In genomic region chr4:115855100-115855499, GRCm38 (mm10) we compare ENCODE assay signal across 15 mouse cellular contexts. TPM values are rescaled to one million over a fixed set of nuclear protein-coding genes. Genes with fewer than 3 reads are reported as not detected.
DNase-seq lines count a peak whose midpoint lies in the region; ATAC-seq lines count a peak whose summit lies in the region.
"Had no signal": no experiment of that assay in that cellular context is flagged by ENCODE, and none has a peak within 500 bp of the region (broad histone marks: within the 10 kb centered on the region; RNA-seq: fewer than 3 reads in every experiment).

No protein-coding gene starts in this region.

- no peak for ATAC-seq in hindbrain, embryonic 11.5 days (ENCODE audit: low FRiP score)
- peak; percentile 46 for ATAC-seq in common myeloid progenitor, adult 5-6 weeks (replicated peaks; ENCODE audit: low read depth, poor library complexity, severe bottlenecking)
- ATAC-seq in limb, embryonic 12.5 days (ENCODE audit: insufficient number of reproducible peaks, insufficient read depth, low FRiP score, low TSS enrichment, low read depth), result peak; percentile 55; the same call in 1 of the 2 replicates
- ATAC-seq in midbrain, embryonic 13.5 days, result no peak
- ATAC-seq in granulocyte monocyte progenitor cell, adult 5-6 weeks (replicated peaks; ENCODE audit: poor library complexity, severe bottlenecking), result no peak
- ATAC-seq: intestine, postnatal 0 days had no signal

- H3K36me3 ChIP-seq in hindbrain, embryonic 10.5 days, result peaks cover 63% of the 10 kb centered on the region
- 0 out of 2 replicates have a peak, but pooled peaks cover 2% of the 10 kb centered on the region for H3K36me3 ChIP-seq in hindbrain, embryonic 11.5 days (ENCODE audit: control insufficient read depth, insufficient read depth, low read length)
- H3K36me3 ChIP-seq in limb, embryonic 12.5 days, result peaks cover 60% of the 10 kb centered on the region
- H3K36me3 ChIP-seq in midbrain, embryonic 13.5 days, result peaks cover 35% of the 10 kb centered on the region

- peaks cover 21% of the 10 kb centered on the region for H3K4me1 ChIP-seq in hindbrain, embryonic 10.5 days (replicated peaks)
- peaks cover 2% of the 10 kb centered on the region; the same call in 1 of the 2 replicates for H3K4me1 ChIP-seq in hindbrain, embryonic 11.5 days (replicated peaks; ENCODE audit: control insufficient read depth, insufficient read depth, low read length)
- peaks cover 37% of the 10 kb centered on the region for H3K4me1 ChIP-seq in limb, embryonic 12.5 days (replicated peaks)
- peaks cover 38% of the 10 kb centered on the region for H3K4me1 ChIP-seq in midbrain, embryonic 13.5 days (replicated peaks)

- no peak overlapping the region for H3K4me3 ChIP-seq in hindbrain, embryonic 10.5 days
- no peak overlapping the region for H3K4me3 ChIP-seq in hindbrain, embryonic 11.5 days (ENCODE audit: low read depth, low read length)
- no peak overlapping the region for H3K4me3 ChIP-seq in limb, embryonic 12.5 days (replicated peaks)
- no peak overlapping the region for H3K4me3 ChIP-seq in midbrain, embryonic 13.5 days (replicated peaks)
- H3K4me3 ChIP-seq: left cerebral cortex, adult 2 months had no signal

- no peaks in the 10 kb centered on the region for H3K9me3 ChIP-seq in hindbrain, embryonic 10.5 days
- H3K9me3 ChIP-seq in hindbrain, embryonic 11.5 days (ENCODE audit: control insufficient read depth, low read length), result no peaks in the 10 kb centered on the region
- H3K9me3 ChIP-seq in limb, embryonic 12.5 days, result no peaks in the 10 kb centered on the region
- no peaks in the 10 kb centered on the region for H3K9me3 ChIP-seq in midbrain, embryonic 13.5 days

- H3K27ac ChIP-seq in hindbrain, embryonic 10.5 days, result peak overlapping the region; percentile 50; the same call in 1 of the 2 replicates
- no peak overlapping the region for H3K27ac ChIP-seq in hindbrain, embryonic 11.5 days (ENCODE audit: low read depth, low read length)
- H3K27ac ChIP-seq in limb, embryonic 12.5 days, result peak overlapping the region; percentile 69
- peak overlapping the region; percentile 68; the same call in 1 of the 2 replicates for H3K27ac ChIP-seq in midbrain, embryonic 13.5 days
- H3K27ac ChIP-seq: left cerebral cortex, adult 2 months had no signal

- no peak overlapping the region for H3K4me2 ChIP-seq in hindbrain, embryonic 11.5 days (replicated peaks; ENCODE audit: low read depth, low read length)
- peak overlapping the region; percentile 31 for H3K4me2 ChIP-seq in limb, embryonic 12.5 days
- H3K4me2 ChIP-seq in midbrain, embryonic 13.5 days (replicated peaks), result no peak overlapping the region

- WGBS in hindbrain, embryonic 10.5 days, result 55% methylated on average over 6 of the region's 6 CpGs
- WGBS in hindbrain, embryonic 11.5 days, result 47% methylated on average over 6 of the region's 6 CpGs
- 19% methylated on average over 6 of the region's 6 CpGs for WGBS in limb, embryonic 12.5 days
- WGBS in midbrain, embryonic 13.5 days, result 48% methylated on average over 6 of the region's 6 CpGs

- no peak for DNase-seq in hindbrain, embryonic 10.5 days (ENCODE audit: low spot score)
- no peak for DNase-seq in hindbrain, embryonic 11.5 days (ENCODE audit: low spot score)
- DNase-seq in frontal cortex, postnatal 25 days (ENCODE audit: low spot score in 2 of 2), result no peak
- DNase-seq: gastrocnemius, postnatal 36 days; kidney, postnatal 25 days; thymus, postnatal 4 days had no signal

- H3K27me3 ChIP-seq in hindbrain, embryonic 10.5 days (ENCODE audit: insufficient read depth, poor library complexity, severe bottlenecking), result no peaks in the 10 kb centered on the region
- H3K27me3 ChIP-seq in hindbrain, embryonic 11.5 days (ENCODE audit: control insufficient read depth, insufficient read depth, low read length), result no peaks in the 10 kb centered on the region
- H3K27me3 ChIP-seq in limb, embryonic 12.5 days, result 0 out of 2 replicates have a peak, but pooled peaks cover 5% of the 10 kb centered on the region
- no peaks in the 10 kb centered on the region for H3K27me3 ChIP-seq in midbrain, embryonic 13.5 days

- no peak overlapping the region for H3K9ac ChIP-seq in hindbrain, embryonic 11.5 days (ENCODE audit: low read depth, low read length)
- no peak overlapping the region for H3K9ac ChIP-seq in limb, embryonic 12.5 days (replicated peaks)
- H3K9ac ChIP-seq in midbrain, embryonic 13.5 days (replicated peaks), result no peak overlapping the region

RNA-seq across cellular contexts. Expression of gene Mknk1, which starts 16.1 kb away (rescaled TPM):
- polyA plus RNA-seq in hindbrain, embryonic 10.5 days (2016; fragmentation: Nextera tagmentation; extraction: Ambion mirVana), result 26.0 and 30.7 TPM in 2 replicates
- polyA plus RNA-seq in hindbrain, embryonic 11.5 days (2014; fragmentation: Nextera tagmentation; extraction: Ambion mirVana), result 15.5 and 19.3 TPM in 2 replicates
- 31.7 and 68.4 TPM in 2 replicates for total RNA-seq in common myeloid progenitor, adult 5-6 weeks (2017)
- 33.6 and 38.0 TPM in 2 replicates for polyA plus RNA-seq in limb, embryonic 12.5 days (2016; fragmentation: Nextera tagmentation; extraction: Ambion mirVana)
- 23.3 and 25.7 TPM in 2 replicates for polyA plus RNA-seq in midbrain, embryonic 13.5 days (2015; fragmentation: Nextera tagmentation; extraction: Ambion mirVana)
- 30.0 and 48.8 TPM in 2 replicates for total RNA-seq in granulocyte monocyte progenitor cell, adult 5-6 weeks (2014; fragmentation: Nextera tagmentation)
- 30.2 and 39.0 TPM in 2 replicates for total RNA-seq in granulocyte monocyte progenitor cell, adult 5-6 weeks (2017)

RNA-seq across cellular contexts. Expression of gene Mob3c, which starts 27.2 kb away (rescaled TPM):
- 3.8 and 6.2 TPM in 2 replicates for polyA plus RNA-seq in hindbrain, embryonic 10.5 days (2016; fragmentation: Nextera tagmentation; extraction: Ambion mirVana)
- polyA plus RNA-seq in hindbrain, embryonic 11.5 days (2014; fragmentation: Nextera tagmentation; extraction: Ambion mirVana), result 3.3 and 4.6 TPM in 2 replicates
- 8.4 and 16.9 TPM in 2 replicates for total RNA-seq in common myeloid progenitor, adult 5-6 weeks (2017)
- polyA plus RNA-seq in limb, embryonic 12.5 days (2016; fragmentation: Nextera tagmentation; extraction: Ambion mirVana), result 8.4 and 8.8 TPM in 2 replicates
- 4.0 and 4.9 TPM in 2 replicates for polyA plus RNA-seq in midbrain, embryonic 13.5 days (2015; fragmentation: Nextera tagmentation; extraction: Ambion mirVana)
- 6.0 and 6.3 TPM in 2 replicates for total RNA-seq in granulocyte monocyte progenitor cell, adult 5-6 weeks (2014; fragmentation: Nextera tagmentation)
- total RNA-seq in granulocyte monocyte progenitor cell, adult 5-6 weeks (2017), result 2.6 and 6.2 TPM in 2 replicates

RNA-seq across cellular contexts. Expression of gene Kncn, which starts 29.1 kb away (rescaled TPM):
- not detected in 2 replicates for polyA plus RNA-seq in hindbrain, embryonic 10.5 days (2016; fragmentation: Nextera tagmentation; extraction: Ambion mirVana)
- not detected in 2 replicates for polyA plus RNA-seq in hindbrain, embryonic 11.5 days (2014; fragmentation: Nextera tagmentation; extraction: Ambion mirVana)
- total RNA-seq in common myeloid progenitor, adult 5-6 weeks (2017), result not detected in 2 replicates
- polyA plus RNA-seq in limb, embryonic 12.5 days (2016; fragmentation: Nextera tagmentation; extraction: Ambion mirVana), result not detected in 2 replicates
- polyA plus RNA-seq in midbrain, embryonic 13.5 days (2015; fragmentation: Nextera tagmentation; extraction: Ambion mirVana), result 0.24 TPM in 1 of 2 replicates, not detected in the other
- total RNA-seq in granulocyte monocyte progenitor cell, adult 5-6 weeks (2014; fragmentation: Nextera tagmentation), result not detected in 2 replicates
- total RNA-seq in granulocyte monocyte progenitor cell, adult 5-6 weeks (2017), result not detected in 2 replicates
- total RNA-seq: gastrocnemius, postnatal 36 days had no signal
- polyA plus RNA-seq: heart, postnatal 0 days; intestine, postnatal 0 days; lung, embryonic 16.5 days; small intestine, adult 2 months had no signal

RNA-seq across cellular contexts. Expression of gene 6430628N08Rik, which starts 35.4 kb away (rescaled TPM):
- 0.10 TPM in 1 of 2 replicates, not detected in the other for polyA plus RNA-seq in hindbrain, embryonic 10.5 days (2016; fragmentation: Nextera tagmentation; extraction: Ambion mirVana)
- not detected in 2 replicates for polyA plus RNA-seq in hindbrain, embryonic 11.5 days (2014; fragmentation: Nextera tagmentation; extraction: Ambion mirVana)
- total RNA-seq in common myeloid progenitor, adult 5-6 weeks (2017), result not detected in 2 replicates
- 0.13 and 0.38 TPM in 2 replicates for polyA plus RNA-seq in limb, embryonic 12.5 days (2016; fragmentation: Nextera tagmentation; extraction: Ambion mirVana)
- 0.12 and 0.32 TPM in 2 replicates for polyA plus RNA-seq in midbrain, embryonic 13.5 days (2015; fragmentation: Nextera tagmentation; extraction: Ambion mirVana)
- total RNA-seq in granulocyte monocyte progenitor cell, adult 5-6 weeks (2014; fragmentation: Nextera tagmentation), result not detected in 2 replicates
- not detected in 2 replicates for total RNA-seq in granulocyte monocyte progenitor cell, adult 5-6 weeks (2017)
- total RNA-seq: gastrocnemius, postnatal 36 days had no signal
- polyA plus RNA-seq: heart, postnatal 0 days; intestine, postnatal 0 days; lung, embryonic 16.5 days; small intestine, adult 2 months had no signal

Comparison
In these comparisons a context has a peak if more than half of its experiments do, and no peak if none do; other contexts are left out.
1. ATAC-seq: peak in common myeloid progenitor, adult 5-6 weeks (single experiment) and limb, embryonic 12.5 days (single experiment); none in hindbrain, embryonic 11.5 days (single experiment), midbrain, embryonic 13.5 days (single experiment) and granulocyte monocyte progenitor cell, adult 5-6 weeks (single experiment).